Mouse (Mus musculus): ENCODE data around the gene Gramd1b.

Gene Gramd1b

GRCm38 (mm10) chr9:40316865-40317660 is 214.1 kb downstream of the Gramd1b start:
- no peak for DNase-seq (ENCODE audit: low spot score in 2 of 2)

- DNase-seq (ENCODE audit: low spot score in 2 of 2), result no peak
These were observed 219.4 kb downstream of the Gramd1b start for GRCm38 (mm10) chr9:40311813-40312212.

- no peak for DNase-seq (ENCODE audit: low spot score in 2 of 2)
These were observed 221.3 kb downstream of the Gramd1b start for GRCm38 (mm10) chr9:40309876-40310275.

- no peak for DNase-seq (ENCODE audit: low spot score in 2 of 2)
These were observed 223.9 kb downstream of the Gramd1b start for GRCm38 (mm10) chr9:40307311-40307710.

- no peak for DNase-seq (ENCODE audit: low spot score in 2 of 2)
These were observed 226.9 kb downstream of the Gramd1b start for GRCm38 (mm10) chr9:40304243-40304642.

GRCm38 (mm10) chr9:40302375-40302774 is 228.8 kb downstream of the Gramd1b start:
- DNase-seq (ENCODE audit: low spot score in 2 of 2), result no peak

- no peak for DNase-seq (ENCODE audit: low spot score in 2 of 2)
These were observed 229.7 kb downstream of the Gramd1b start for GRCm38 (mm10) chr9:40301475-40301874.

GRCm38 (mm10) chr9:40300018-40300989 is 230.9 kb downstream of the Gramd1b start:
- DNase-seq (ENCODE audit: low spot score in 2 of 2), result no peak

- no peak for DNase-seq (ENCODE audit: low spot score in 2 of 2)
These were observed 231.9 kb downstream of the Gramd1b start for GRCm38 (mm10) chr9:40299323-40299722.

GRCm38 (mm10) chr9:40297969-40298368 is 233.2 kb downstream of the Gramd1b start:
- DNase-seq (ENCODE audit: low spot score in 2 of 2), result no peak

GRCm38 (mm10) chr9:40296251-40296650 is 234.9 kb downstream of the Gramd1b start:
- DNase-seq (ENCODE audit: low spot score in 2 of 2), result no peak

GRCm38 (mm10) chr9:40294866-40295265 is 236.3 kb downstream of the Gramd1b start:
- DNase-seq (ENCODE audit: low spot score in 2 of 2), result no peak

GRCm38 (mm10) chr9:40294210-40294609 is 237.0 kb downstream of the Gramd1b start:
- no peak for DNase-seq (ENCODE audit: low spot score in 2 of 2)

GRCm38 (mm10) chr9:40293740-40294139 is 237.4 kb downstream of the Gramd1b start:
- no peak for DNase-seq (ENCODE audit: low spot score in 2 of 2)

- DNase-seq (ENCODE audit: low spot score in 2 of 2), result no peak
These were observed 237.9 kb downstream of the Gramd1b start for GRCm38 (mm10) chr9:40293286-40293685.

- no peak for DNase-seq (ENCODE audit: low spot score in 2 of 2)
These were observed 238.7 kb downstream of the Gramd1b start for GRCm38 (mm10) chr9:40292475-40292874.

GRCm38 (mm10) chr9:40282968-40283367 is 248.2 kb downstream of the Gramd1b start:
- no peak for DNase-seq (ENCODE audit: low spot score in 2 of 2)

- DNase-seq (ENCODE audit: low spot score in 2 of 2), result no peak
These were observed 251.7 kb downstream of the Gramd1b start for GRCm38 (mm10) chr9:40279438-40279837.

GRCm38 (mm10) chr9:40277671-40278070 is 253.5 kb downstream of the Gramd1b start:
- no peak for DNase-seq (ENCODE audit: low spot score in 2 of 2)

GRCm38 (mm10) chr9:40275904-40276303 is 255.3 kb downstream of the Gramd1b start:
- no peak for DNase-seq (ENCODE audit: low spot score in 2 of 2)

GRCm38 (mm10) chr9:40272822-40273221 is 258.4 kb downstream of the Gramd1b start:
- DNase-seq (ENCODE audit: low spot score in 2 of 2), result no peak

GRCm38 (mm10) chr9:40271075-40271474 is 260.1 kb downstream of the Gramd1b start:
- no peak for DNase-seq (ENCODE audit: low spot score in 2 of 2)

GRCm38 (mm10) chr9:40269880-40270279 is 261.3 kb downstream of the Gramd1b start:
- no peak for DNase-seq (ENCODE audit: low spot score in 2 of 2)
